Comparison of ENCODE assay signal across 21 mouse cellular contexts in genomic region chr11:113052536-113052935, GRCm38 (mm10).
DNase-seq lines count a peak whose midpoint lies in the region; ATAC-seq and TF ChIP-seq lines count a peak whose summit lies in the region.
"Had no signal": no experiment of that assay in that cellular context is flagged by ENCODE, and none has a peak within 500 bp of the region (broad histone marks: within the 10 kb centered on the region; RNA-seq: fewer than 3 reads in every experiment).

No protein-coding gene starts in this region.

- no peak overlapping the region; the same call in 1 of the 2 replicates for H3K4me3 ChIP-seq in intestine, embryonic 16.5 days (ENCODE audit: low read length)
- no peak overlapping the region for H3K4me3 ChIP-seq in liver, embryonic 11.5 days (ENCODE audit: low read depth, low read length)
- no peak overlapping the region for H3K4me3 ChIP-seq in stomach, embryonic 16.5 days (replicated peaks; ENCODE audit: low read length)
- H3K4me3 ChIP-seq in lung, postnatal 0 days (ENCODE audit: low read depth, low read length) = no peak overlapping the region
- H3K4me3 ChIP-seq: embryonic facial prominence, embryonic 10.5 days; erythroblast, embryonic 14.5 days; forebrain, embryonic 10.5 days; gastrocnemius, adult 2 months; heart, embryonic 13.5 days had no signal

- peak; percentile 86 for ATAC-seq in intestine, embryonic 16.5 days
- ATAC-seq in liver, embryonic 11.5 days (replicated peaks; ENCODE audit: low FRiP score) = 0 out of 2 replicates have a peak, but pooled peaks have one; percentile 29
- peak; percentile 53; the same call in 1 of the 2 replicates for ATAC-seq in megakaryocyte-erythroid progenitor cell, adult 5-6 weeks (replicated peaks; ENCODE audit: low FRiP score, low TSS enrichment, poor library complexity, severe bottlenecking)
- ATAC-seq in stomach, embryonic 16.5 days (ENCODE audit: insufficient read depth, low FRiP score) = peak; percentile 65; the same call in 1 of the 2 replicates
- ATAC-seq in lung, postnatal 0 days = no peak
- ATAC-seq: forebrain, embryonic 14.5 days had no signal

- H3K27ac ChIP-seq in intestine, embryonic 16.5 days (ENCODE audit: low read length) = peak overlapping the region; percentile 5; the same call in 1 of the 2 replicates
- no peak overlapping the region for H3K27ac ChIP-seq in liver, embryonic 11.5 days (ENCODE audit: low read depth, low read length)
- H3K27ac ChIP-seq in stomach, embryonic 16.5 days (ENCODE audit: low read length) = no peak overlapping the region
- H3K27ac ChIP-seq in lung, postnatal 0 days (ENCODE audit: low read length) = no peak overlapping the region
- H3K27ac ChIP-seq: embryonic facial prominence, embryonic 10.5 days; forebrain, embryonic 10.5 days; gastrocnemius, adult 2 months; heart, embryonic 13.5 days had no signal

- peaks cover 37% of the 10 kb centered on the region for H3K4me1 ChIP-seq in intestine, embryonic 16.5 days (ENCODE audit: control insufficient read depth, insufficient read depth, low read length)
- peaks cover 12% of the 10 kb centered on the region for H3K4me1 ChIP-seq in liver, embryonic 11.5 days (replicated peaks; ENCODE audit: control insufficient read depth, insufficient read depth, low read length)
- H3K4me1 ChIP-seq in stomach, embryonic 16.5 days (ENCODE audit: control insufficient read depth, insufficient read depth, low read length) = peaks cover 18% of the 10 kb centered on the region
- H3K4me1 ChIP-seq in lung, postnatal 0 days (ENCODE audit: insufficient read depth, low read depth, low read length) = no peaks in the 10 kb centered on the region; the same call in 1 of the 2 replicates

- no peak for TF ChIP-seq EP300 in lung, postnatal 0 days (IDR thresholded peaks at IDR 0.05)

- 64% methylated on average over 11 of the region's 11 CpGs for WGBS in intestine, embryonic 16.5 days
- WGBS in liver, embryonic 11.5 days = 72% methylated on average over 11 of the region's 11 CpGs
- 68% methylated on average over 11 of the region's 11 CpGs for WGBS in stomach, embryonic 16.5 days
- 90% methylated on average over 11 of the region's 11 CpGs for WGBS in lung, postnatal 0 days

- no peak overlapping the region for H3K9ac ChIP-seq in intestine, embryonic 16.5 days (ENCODE audit: low read depth, low read length)
- no peak overlapping the region for H3K9ac ChIP-seq in liver, embryonic 11.5 days (ENCODE audit: low read depth, low read length)
- H3K9ac ChIP-seq in stomach, embryonic 16.5 days (ENCODE audit: low read length) = no peak overlapping the region
- no peak overlapping the region for H3K9ac ChIP-seq in lung, postnatal 0 days (replicated peaks; ENCODE audit: low read depth)
- H3K9ac ChIP-seq: heart, embryonic 13.5 days had no signal

- DNase-seq in liver, embryonic 11.5 days (ENCODE audit: low spot score) = no peak
- no peak for DNase-seq in cerebellum, adult 9-11 months
- DNase-seq in kidney, postnatal 36 days = no peak
- DNase-seq in gastrocnemius, postnatal 25 days = no peak
- DNase-seq in lung, postnatal 0 days (ENCODE audit: low spot score) = no peak
- DNase-seq: adrenal gland, adult 2 months; adrenal gland, postnatal 25 days; cerebellum, adult 18-20 months; cerebellum, postnatal 10 days; gastrocnemius, adult 2 months; gastrocnemius, postnatal 36 days; heart, adult 11 months; heart, postnatal 4 days had no signal

- H3K27me3 ChIP-seq in intestine, embryonic 16.5 days (replicated peaks; ENCODE audit: control insufficient read depth, insufficient read depth, low read length) = no peaks in the 10 kb centered on the region
- H3K27me3 ChIP-seq in liver, embryonic 11.5 days (replicated peaks; ENCODE audit: control insufficient read depth, insufficient read depth, low read length) = no peaks in the 10 kb centered on the region
- H3K27me3 ChIP-seq in stomach, embryonic 16.5 days (ENCODE audit: control insufficient read depth, insufficient read depth, low read length) = no peaks in the 10 kb centered on the region
- H3K27me3 ChIP-seq in lung, postnatal 0 days (replicated peaks; ENCODE audit: insufficient read depth, low read length) = no peaks in the 10 kb centered on the region
- H3K27me3 ChIP-seq: heart, embryonic 13.5 days had no signal

- no peaks in the 10 kb centered on the region for H3K36me3 ChIP-seq in intestine, embryonic 16.5 days (ENCODE audit: control insufficient read depth, insufficient read depth, low read length)
- no peaks in the 10 kb centered on the region for H3K36me3 ChIP-seq in liver, embryonic 11.5 days (ENCODE audit: control insufficient read depth, insufficient read depth, low read length)
- no peaks in the 10 kb centered on the region for H3K36me3 ChIP-seq in stomach, embryonic 16.5 days (ENCODE audit: control insufficient read depth, insufficient read depth, low read length)
- H3K36me3 ChIP-seq in lung, postnatal 0 days (ENCODE audit: insufficient read depth, low read length) = no peaks in the 10 kb centered on the region
- H3K36me3 ChIP-seq: heart, embryonic 13.5 days had no signal

- no peaks in the 10 kb centered on the region for H3K9me3 ChIP-seq in intestine, embryonic 16.5 days (ENCODE audit: control insufficient read depth, low read length)
- no peaks in the 10 kb centered on the region for H3K9me3 ChIP-seq in liver, embryonic 11.5 days (ENCODE audit: control insufficient read depth, low read length)
- no peaks in the 10 kb centered on the region for H3K9me3 ChIP-seq in stomach, embryonic 16.5 days (replicated peaks; ENCODE audit: control insufficient read depth, low read length)
- H3K9me3 ChIP-seq in lung, postnatal 0 days (ENCODE audit: low read length) = no peaks in the 10 kb centered on the region
- H3K9me3 ChIP-seq: embryonic facial prominence, embryonic 10.5 days; forebrain, embryonic 10.5 days; heart, embryonic 13.5 days had no signal

- H3K4me2 ChIP-seq in intestine, embryonic 16.5 days (ENCODE audit: low read depth, low read length) = no peak overlapping the region
- H3K4me2 ChIP-seq in liver, embryonic 11.5 days = no peak overlapping the region
- no peak overlapping the region for H3K4me2 ChIP-seq in stomach, embryonic 16.5 days (ENCODE audit: low read depth, low read length)
- no peak overlapping the region for H3K4me2 ChIP-seq in lung, postnatal 0 days (replicated peaks; ENCODE audit: low read depth, low read length)
- H3K4me2 ChIP-seq: heart, embryonic 13.5 days had no signal

- no peak for TF ChIP-seq CTCF in lung, postnatal 0 days (IDR thresholded peaks at IDR 0.05)
